Mouse (Mus musculus): ENCODE measurements around the gene Ggt6.

GRCm38 (mm10) chr11:72407081-72407480 is 28.2 kb upstream of the Ggt6 start:
- TF ChIP-seq POLR2A (IDR thresholded peaks at IDR 0.05; ENCODE audit: insufficient read depth, low read depth, low read length) = no peak
- no peak for TF ChIP-seq CTCF (IDR thresholded peaks at IDR 0.05)
